Mouse (Mus musculus): Measurements from ENCODE around the gene Rad54l.

The Rad54l gene

GRCm38 (mm10) chr4:116123602-116124519 is at the start of gene Rad54l, which contains the start of gene Pomgnt1:
Gene Rad54l (minus strand): TSS chr4:116123690.
Gene Pomgnt1 (plus strand): TSS chr4:116123840.
- peak; percentile 82 for DNase-seq

GRCm38 (mm10) chr4:116173072-116173471 is 49.6 kb upstream of the Rad54l start, which contains the start of the genes 1700042G07Rik and Gm49337:
Gene 1700042G07Rik (plus strand): TSS chr4:116173372.
Gene Gm49337 (plus strand): TSS chr4:116173384.
- peak; percentile 60 for DNase-seq

- no peak for DNase-seq
Measured at GRCm38 (mm10) chr4:116169353-116169672, 45.8 kb upstream of the Rad54l start.

- peak; percentile 82 for DNase-seq
Measured at GRCm38 (mm10) chr4:116168617-116169352, 45.3 kb upstream of the Rad54l start.

- DNase-seq = no peak
Measured at GRCm38 (mm10) chr4:116167404-116167803, 43.9 kb upstream of the Rad54l start, which contains the start of gene Tspan1. Gene Tspan1 (minus strand): TSS chr4:116167601.

- no peak for DNase-seq
Measured at GRCm38 (mm10) chr4:116165708-116166407, 42.4 kb upstream of the Rad54l start.

DNA sequence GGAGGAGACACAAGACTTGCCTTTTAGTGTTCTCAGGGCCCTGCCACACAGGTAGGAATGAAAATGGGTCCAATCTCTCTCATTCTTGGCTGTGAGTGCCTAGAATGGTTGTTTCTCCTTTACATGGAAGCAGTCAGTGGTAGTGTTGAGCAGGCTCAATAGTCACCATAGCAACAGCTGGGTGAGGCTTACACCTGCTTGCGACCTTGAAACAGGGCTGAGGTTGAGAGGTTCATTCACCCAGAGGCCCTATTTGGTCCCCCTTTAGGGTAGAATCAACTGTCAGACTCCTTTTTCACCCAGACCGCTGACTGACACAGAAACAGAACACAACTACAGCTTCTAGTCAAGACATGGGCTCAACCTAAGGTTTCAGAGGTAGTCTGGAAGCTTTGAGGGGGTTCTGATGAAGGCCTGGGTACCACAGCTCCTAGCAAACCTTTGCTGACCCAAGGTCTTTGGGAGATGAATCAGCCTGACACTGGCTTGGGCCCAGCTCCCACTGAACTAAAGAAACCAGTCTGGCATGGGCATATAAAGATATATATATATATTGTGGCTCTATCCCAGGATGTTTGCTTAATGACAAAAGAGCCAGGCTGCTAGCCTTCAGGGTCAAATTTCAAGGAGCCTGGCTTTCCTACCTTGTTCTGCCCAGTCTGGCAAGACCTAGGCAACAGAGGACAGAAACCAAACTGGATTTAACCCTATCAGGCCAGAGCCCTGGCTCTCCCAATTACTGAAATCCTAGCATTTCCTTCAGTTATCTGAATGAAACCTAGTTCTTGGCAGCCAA is 41.5 kb upstream of the Rad54l start:
- no peak for DNase-seq

DNA sequence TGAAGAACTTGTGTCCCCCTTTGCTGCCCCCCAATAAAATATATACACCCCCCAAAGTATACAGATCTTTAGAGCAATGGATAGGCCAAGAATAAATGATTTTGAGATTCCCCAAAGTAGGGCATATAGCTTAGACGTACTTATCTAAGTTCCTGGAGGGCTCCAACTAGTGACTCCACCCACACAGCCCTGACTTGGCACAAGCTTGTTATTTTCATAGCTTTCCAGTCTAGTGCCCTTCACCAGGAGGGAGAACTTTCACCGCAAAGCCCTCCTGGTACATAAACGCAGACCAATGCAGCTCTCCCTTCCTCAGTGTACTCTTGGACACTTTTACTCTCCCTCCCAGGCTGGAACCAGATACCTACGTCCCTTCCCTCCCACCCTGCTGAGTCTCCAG is 38.7 kb upstream of the Rad54l start:
- DNase-seq = no peak

GRCm38 (mm10) chr4:116160769-116161168 is 37.3 kb upstream of the Rad54l start:
- DNase-seq = no peak

GRCm38 (mm10) chr4:116159912-116160311 is 36.4 kb upstream of the Rad54l start:
- no peak for DNase-seq

DNA sequence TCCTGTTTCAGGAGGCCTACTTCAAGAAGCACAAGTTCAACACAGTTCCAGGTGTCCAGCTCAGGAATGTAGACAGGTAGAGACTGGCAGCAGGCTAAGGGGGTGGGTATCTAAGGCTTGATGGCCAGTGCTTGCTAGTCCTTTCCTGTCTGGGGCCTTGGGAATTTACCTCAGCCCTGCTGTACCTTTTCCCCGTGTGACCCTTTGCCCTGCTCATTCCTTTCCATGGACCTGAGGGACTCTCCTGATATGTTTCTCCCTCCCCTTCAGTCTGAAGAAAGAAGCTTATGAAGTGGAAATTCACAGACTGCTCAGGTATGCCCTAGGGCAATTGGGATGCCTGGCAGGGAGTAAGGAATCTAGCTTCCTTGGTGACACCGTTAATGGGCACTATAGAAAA is 34.4 kb upstream of the Rad54l start:
- no peak for DNase-seq

DNA sequence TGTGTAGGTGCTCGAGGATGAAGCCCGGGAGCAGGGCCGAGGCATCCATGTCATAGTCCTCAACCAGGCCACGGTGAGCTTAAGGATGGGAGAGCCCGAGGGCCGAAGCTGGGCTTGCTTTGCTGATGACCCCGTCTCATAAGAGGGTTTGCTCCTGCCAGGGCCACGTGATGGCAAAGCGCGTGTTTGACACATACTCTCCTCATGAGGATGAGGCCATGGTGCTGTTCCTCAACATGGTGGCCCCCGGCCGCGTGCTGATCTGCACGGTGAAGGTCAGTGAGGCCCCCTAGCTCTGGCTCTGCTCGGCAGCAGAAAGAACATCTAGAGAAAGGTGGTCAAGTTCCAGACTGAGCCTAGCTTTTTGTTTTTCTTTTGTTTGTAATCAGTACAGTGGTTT is 29.2 kb upstream of the Rad54l start:
- DNase-seq = no peak

DNA sequence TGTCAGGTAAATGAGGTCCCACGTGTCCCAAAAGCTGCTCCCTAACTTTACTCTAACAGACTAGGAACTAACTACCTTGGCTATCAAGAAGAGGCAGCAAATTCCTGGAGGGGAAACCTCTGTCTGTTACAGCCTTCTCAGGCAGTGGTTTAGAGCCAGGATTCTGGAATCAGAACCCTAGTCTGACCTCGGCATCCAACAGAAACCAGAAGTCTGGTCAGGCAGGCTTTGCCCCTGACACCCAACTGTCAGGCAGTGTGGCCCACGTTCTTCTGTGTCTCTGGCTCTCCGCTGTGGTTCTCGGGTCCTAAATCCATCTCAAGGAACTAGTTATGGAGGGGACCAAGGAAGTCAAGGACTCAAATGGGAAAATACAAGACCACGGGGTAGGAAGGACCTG is 27.7 kb upstream of the Rad54l start, which contains the start of gene Lurap1:
Lurap1 (minus strand) TSS at position 101 of the 400 bp plus-strand sequence.
- no peak for DNase-seq

- no peak for DNase-seq
Measured at GRCm38 (mm10) chr4:116150862-116151221, 27.4 kb upstream of the Rad54l start.

GRCm38 (mm10) chr4:116150156-116150861 is 26.8 kb upstream of the Rad54l start:
- DNase-seq = peak; percentile 70

DNA sequence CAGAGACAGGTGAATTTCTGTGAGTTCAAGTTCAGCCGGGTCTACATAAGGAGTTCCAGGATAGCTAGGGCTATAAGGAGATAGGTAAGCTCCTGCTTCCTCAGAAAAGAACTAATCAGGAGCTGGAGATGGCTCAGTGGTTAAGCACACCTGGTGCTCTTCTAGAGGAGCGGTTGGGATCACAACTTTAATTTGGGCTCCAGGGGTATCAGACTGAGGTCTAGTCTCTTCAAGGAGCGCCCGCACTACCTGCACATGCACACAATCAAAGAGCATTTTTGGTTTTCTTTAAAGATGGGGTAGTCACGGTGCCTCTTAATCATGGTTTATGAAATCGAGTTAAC is 26.3 kb upstream of the Rad54l start:
- DNase-seq = no peak

GRCm38 (mm10) chr4:116143891-116144717 is 20.6 kb upstream of the Rad54l start:
- DNase-seq = peak; percentile 87

DNA sequence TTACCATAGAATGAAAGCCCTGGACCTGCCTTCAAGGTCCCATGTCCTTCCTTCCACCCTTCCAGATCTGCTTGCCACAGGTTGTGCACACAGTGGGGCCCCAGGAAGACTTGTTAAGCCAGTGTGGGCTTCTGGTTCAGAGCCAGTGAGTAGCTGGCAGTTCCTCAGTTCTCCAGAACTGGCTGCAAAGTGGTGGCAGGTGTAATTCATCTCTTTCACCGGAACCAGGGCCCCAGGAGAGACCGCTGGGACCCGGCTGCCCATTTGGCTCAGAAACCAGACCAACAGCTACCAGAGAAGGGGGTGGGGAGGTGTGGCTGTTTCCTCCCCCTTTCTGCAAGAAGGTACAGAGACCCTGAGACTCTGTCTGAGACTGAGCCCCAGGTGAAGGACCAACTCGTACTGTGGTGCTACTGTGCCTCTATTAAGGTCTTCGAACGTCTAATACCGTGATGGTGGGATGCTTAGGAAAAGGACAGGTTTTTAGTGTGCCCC is 19.9 kb upstream of the Rad54l start:
- peak; percentile 99 for DNase-seq

DNA sequence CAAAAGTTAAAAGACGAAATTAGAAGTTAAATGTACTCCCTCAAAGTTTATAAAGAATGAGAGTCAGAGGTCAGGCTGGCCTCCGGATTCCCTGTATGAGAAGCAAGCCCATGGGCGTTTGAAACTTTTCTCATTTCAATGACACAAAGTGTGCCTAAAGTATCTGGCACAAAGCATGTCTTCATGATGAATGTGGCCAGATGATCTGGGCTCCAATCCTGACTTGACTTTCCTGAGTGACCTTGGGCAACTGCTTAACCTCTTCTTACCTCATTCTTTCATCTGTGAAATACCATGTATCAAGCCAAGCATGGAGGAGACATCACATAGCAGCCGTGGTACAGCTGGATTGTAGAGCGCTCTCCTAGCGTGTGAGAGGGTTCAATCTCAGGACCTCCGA is 18.8 kb upstream of the Rad54l start:
- peak; percentile 52 for DNase-seq

GRCm38 (mm10) chr4:116141736-116142135 is 18.2 kb upstream of the Rad54l start:
- DNase-seq = no peak
